Mouse (Mus musculus) forebrain, embryonic 14.5 days (tissue): ENCODE measurements at regions not wholly inside any gene's neighbourhood (a gene's known extent, or its start where the extent isn't known, plus 50 kb on each side); places are given as distances from the start of the nearest gene placed in this dataset.

Experiments
- ATAC-seq: fragments of 200-750 bp; cut with Nextera tagmentation; 2 replicates; pipeline ENCODE4 v1.8.0; 2017; ENCODE audit warnings: mild to moderate bottlenecking, moderate library complexity
- DNase-seq: peaks from one replicate; pipeline ENCODE4 v3.0.0-alpha.2; 2015; ENCODE audit warnings: low spot score
- H3K27ac ChIP-seq: fragments of 300-500 bp; sonication (generic); 2 replicates; pipeline ENCODE4 v1.5.1; 2014; ENCODE audit warnings: low read depth, mild to moderate bottlenecking, control low read depth, low read length, moderate library complexity
- H3K27me3 ChIP-seq: fragments of 300-500 bp; sonication (generic); replicated peaks from 2 replicates; pipeline ENCODE4 v1.6.1; 2014; ENCODE audit warnings: low read length, control low read depth, mixed read lengths; ENCODE audit not compliant: control insufficient read depth, insufficient read depth
- H3K36me3 ChIP-seq: fragments of 300-500 bp; sonication (generic); 2 replicates; pipeline ENCODE4 v1.6.1; 2014; ENCODE audit warnings: low read length, control low read depth; ENCODE audit not compliant: control insufficient read depth, insufficient read depth
- H3K4me1 ChIP-seq: fragments of 300-500 bp; sonication (generic); 2 replicates; pipeline ENCODE4 v1.6.1; 2014; ENCODE audit warnings: antibody characterized with exemption, low read length, control low read depth; ENCODE audit not compliant: control insufficient read depth, insufficient read depth
- H3K4me2 ChIP-seq: fragments of 300-500 bp; sonication (generic); 2 replicates; pipeline ENCODE4 v1.6.1; 2014; ENCODE audit warnings: mild to moderate bottlenecking, control low read depth, low read length
- H3K4me3 ChIP-seq: fragments of 300-500 bp; sonication (generic); 2 replicates; pipeline ENCODE4 v1.5.1; 2014; ENCODE audit warnings: low read depth, low read length, control low read depth
- H3K9ac ChIP-seq: fragments of 300-500 bp; sonication (generic); 2 replicates; pipeline ENCODE4 v1.6.1; 2014; ENCODE audit warnings: mild to moderate bottlenecking, low read length, control low read depth, moderate library complexity
- H3K9me3 ChIP-seq: fragments of 300-500 bp; sonication (generic); replicated peaks from 2 replicates; pipeline ENCODE4 v1.6.1; 2016; ENCODE audit warnings: low read length, control low read depth, mixed read lengths; ENCODE audit not compliant: control insufficient read depth
- WGBS: fragments of 180-500 bp; shearing (Covaris S2); extraction: QIAGEN DNeasy Blood & Tissue Kit; methylation state at CpG from one replicate; pipeline ENCODE4 v1.1.7; 2014; 5-methylcytosine and 5-hydroxymethylcytosine counted together

- Histone ChIP-seq H3K9me3 (no peaks in the 10 kb centered on the region), H3K4me2 (no peak overlapping the region), H3K4me3 (no peak overlapping the region), H3K9ac (no peak overlapping the region), H3K4me1 (no peaks in the 10 kb centered on the region), H3K27me3 (no peaks in the 10 kb centered on the region), H3K27ac (no peak overlapping the region), H3K36me3 (no peaks in the 10 kb centered on the region)
- no peak for ATAC-seq
- 90% methylated on average over 1 of the region's 1 CpGs for WGBS
- DNase-seq: no peak
Observed at GRCm38 (mm10) chr10:17618024-17618423, 105.0 kb upstream of the Cited2 start.

GRCm38 (mm10) chr10:17619617-17620016 is 103.4 kb upstream of the Cited2 start:
- Histone ChIP-seq H3K9me3 (no peaks in the 10 kb centered on the region), H3K4me2 (no peak overlapping the region), H3K4me3 (no peak overlapping the region), H3K27me3 (no peaks in the 10 kb centered on the region), H3K36me3 (no peaks in the 10 kb centered on the region), H3K27ac (no peak overlapping the region), H3K4me1 (no peaks in the 10 kb centered on the region), H3K9ac (no peak overlapping the region)
- 67% methylated on average over 3 of the region's 3 CpGs for WGBS
- DNase-seq (no peak), ATAC-seq (no peak)

GRCm38 (mm10) chr10:17621703-17622385 is 101.2 kb upstream of the Cited2 start:
- Histone ChIP-seq H3K9me3 (no peaks in the 10 kb centered on the region), H3K4me1 (no peaks in the 10 kb centered on the region), H3K4me2 (no peak overlapping the region), H3K27me3 (no peaks in the 10 kb centered on the region), H3K36me3 (no peaks in the 10 kb centered on the region), H3K9ac (no peak overlapping the region), H3K4me3 (no peak overlapping the region), H3K27ac (no peak overlapping the region)
- ATAC-seq (no peak), DNase-seq (no peak)
- WGBS: 70% methylated on average over 5 of the region's 5 CpGs

GRCm38 (mm10) chr10:17622802-17623201 is 100.2 kb upstream of the Cited2 start:
- Histone ChIP-seq H3K36me3 (no peaks in the 10 kb centered on the region), H3K4me3 (no peak overlapping the region), H3K27ac (no peak overlapping the region), H3K4me1 (no peaks in the 10 kb centered on the region), H3K27me3 (no peaks in the 10 kb centered on the region), H3K9me3 (no peaks in the 10 kb centered on the region), H3K4me2 (no peak overlapping the region), H3K9ac (no peak overlapping the region)
- 14% methylated on average over 1 of the region's 1 CpGs for WGBS
- no peak for ATAC-seq
- no peak for DNase-seq

- Histone ChIP-seq H3K9me3 (no peaks in the 10 kb centered on the region), H3K9ac (no peak overlapping the region), H3K4me3 (no peak overlapping the region), H3K36me3 (no peaks in the 10 kb centered on the region), H3K27me3 (no peaks in the 10 kb centered on the region), H3K27ac (no peak overlapping the region), H3K4me1 (peaks cover 9% of the 10 kb centered on the region; the same call in 1 of the 2 replicates), H3K4me2 (no peak overlapping the region)
- 72% methylated on average over 3 of the region's 3 CpGs for WGBS
- DNase-seq: no peak
- no peak for ATAC-seq
Observed at GRCm38 (mm10) chr10:17629709-17630108, 93.3 kb upstream of the Cited2 start.

- Histone ChIP-seq H3K27me3 (no peaks in the 10 kb centered on the region), H3K9me3 (no peaks in the 10 kb centered on the region), H3K9ac (no peak overlapping the region), H3K4me2 (no peak overlapping the region), H3K36me3 (no peaks in the 10 kb centered on the region), H3K4me1 (peaks cover 9% of the 10 kb centered on the region; the same call in 1 of the 2 replicates), H3K4me3 (no peak overlapping the region), H3K27ac (peak overlapping the region; percentile 80)
- ATAC-seq (peak; percentile 73), DNase-seq (peak; percentile 65)
- 52% methylated on average over 4 of the region's 4 CpGs for WGBS
Observed at GRCm38 (mm10) chr10:17630861-17631581, 92.0 kb upstream of the Cited2 start.

- DNase-seq (peak; percentile 90), ATAC-seq (peak; percentile 84)
- Histone ChIP-seq H3K4me1 (peaks cover 9% of the 10 kb centered on the region; the same call in 1 of the 2 replicates), H3K9me3 (no peaks in the 10 kb centered on the region), H3K27ac (peak overlapping the region; percentile 80; the same call in 1 of the 2 replicates), H3K4me2 (peak overlapping the region; percentile 4; the same call in 1 of the 2 replicates), H3K27me3 (no peaks in the 10 kb centered on the region), H3K36me3 (no peaks in the 10 kb centered on the region), H3K9ac (no peak overlapping the region), H3K4me3 (no peak overlapping the region)
- 24% methylated on average over 5 of the region's 5 CpGs for WGBS
Observed at GRCm38 (mm10) chr10:17631817-17632216, 91.2 kb upstream of the Cited2 start.

GRCm38 (mm10) chr10:17632959-17633674 is 89.9 kb upstream of the Cited2 start:
- Histone ChIP-seq H3K27ac (no peak overlapping the region), H3K4me1 (peaks cover 9% of the 10 kb centered on the region; the same call in 1 of the 2 replicates), H3K36me3 (no peaks in the 10 kb centered on the region), H3K4me2 (no peak overlapping the region), H3K27me3 (no peaks in the 10 kb centered on the region), H3K9ac (no peak overlapping the region), H3K4me3 (no peak overlapping the region), H3K9me3 (no peaks in the 10 kb centered on the region)
- DNase-seq: no peak
- WGBS: 81% methylated on average over 12 of the region's 12 CpGs
- no peak for ATAC-seq
